Mouse (Mus musculus): ENCODE data around the gene AC124108.1.
A peak's percentile ranks its signal among the peaks of the same experiment; 100 is the strongest.
"Not testable (repeated sequence)": the region's sequence is repeated elsewhere in the genome, so short reads cannot be mapped to it uniquely, and the experiment has no call there.

Gene AC124108.1

GRCm38 (mm10) chr1:132191093-132191785, at the start of gene AC124108.1, which contains the start of gene Lemd1:
AC124108.1 (plus strand) TSS chr1:132191457.
Lemd1 (plus strand) TSS chr1:132191431.
- no peak for DNase-seq (ENCODE audit: low read depth, low spot score)

DNA sequence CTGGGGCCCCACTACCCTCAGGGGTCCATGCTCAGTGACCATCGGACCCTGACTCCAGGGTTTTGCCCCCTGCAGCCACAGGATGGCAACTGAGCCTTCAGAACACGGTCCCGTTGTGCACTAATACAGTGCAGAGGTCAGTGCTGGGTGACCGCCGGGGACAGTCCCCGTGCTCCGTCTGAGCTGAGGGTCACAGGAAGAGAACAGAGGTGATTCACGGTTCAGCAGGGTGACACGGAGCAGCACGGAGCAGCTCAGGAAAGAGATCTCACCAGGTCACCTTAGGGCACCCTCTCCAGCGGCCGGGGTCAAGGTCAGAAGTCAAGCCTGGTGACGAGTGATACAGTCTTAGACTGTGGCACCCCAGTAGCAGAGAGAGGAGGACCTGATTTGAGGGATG, 49.5 kb upstream of the AC124108.1 start:
- no peak for DNase-seq (ENCODE audit: low read depth, low spot score)

- no peak for DNase-seq (ENCODE audit: low read depth, low spot score)
Observed at GRCm38 (mm10) chr1:132143079-132143478, 48.2 kb upstream of the AC124108.1 start.

GRCm38 (mm10) chr1:132143730-132144129, 47.5 kb upstream of the AC124108.1 start:
- peak; percentile 67 for DNase-seq (ENCODE audit: low read depth, low spot score)

- peak; percentile 87 for DNase-seq (ENCODE audit: low read depth, low spot score)
Observed at GRCm38 (mm10) chr1:132144223-132144622, 47.0 kb upstream of the AC124108.1 start.

GRCm38 (mm10) chr1:132144837-132145236, 46.4 kb upstream of the AC124108.1 start:
- no peak for DNase-seq (ENCODE audit: low read depth, low spot score)

DNA sequence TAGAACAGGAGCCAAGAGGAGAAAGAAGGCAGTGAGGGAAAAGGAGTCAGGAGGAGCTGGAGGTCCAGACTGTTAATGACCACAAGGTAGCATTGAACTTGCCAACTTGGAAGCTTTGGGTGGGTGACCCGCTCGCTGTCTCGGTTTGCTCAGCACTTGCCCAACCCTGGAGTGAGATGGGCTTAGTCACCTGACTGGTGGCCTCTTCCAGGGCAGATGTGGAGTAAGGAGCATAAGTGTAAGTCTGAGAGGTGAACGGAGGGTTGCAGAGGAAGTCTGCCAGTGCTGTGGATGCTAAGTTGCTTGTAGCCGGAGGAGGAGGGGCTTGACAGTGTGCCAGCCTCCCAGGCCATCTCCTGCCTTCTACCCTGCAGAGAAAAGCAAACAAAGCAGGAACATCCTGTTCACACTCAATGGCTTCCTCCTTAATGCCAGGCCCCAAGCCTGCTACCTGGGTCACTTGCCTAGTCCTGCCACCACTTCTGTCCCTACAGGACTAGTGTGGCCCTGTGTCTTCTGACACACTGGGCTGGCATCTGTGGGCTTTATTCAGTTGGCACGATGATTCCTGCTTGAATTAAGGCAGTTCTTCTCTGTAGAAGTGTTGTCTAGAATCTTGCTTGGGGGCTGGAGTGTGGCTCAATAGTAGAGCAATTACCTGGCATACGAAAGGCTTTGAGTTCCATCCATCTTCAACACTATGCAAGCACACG, 45.1 kb upstream of the AC124108.1 start:
- no peak for DNase-seq (ENCODE audit: low read depth, low spot score)

DNA sequence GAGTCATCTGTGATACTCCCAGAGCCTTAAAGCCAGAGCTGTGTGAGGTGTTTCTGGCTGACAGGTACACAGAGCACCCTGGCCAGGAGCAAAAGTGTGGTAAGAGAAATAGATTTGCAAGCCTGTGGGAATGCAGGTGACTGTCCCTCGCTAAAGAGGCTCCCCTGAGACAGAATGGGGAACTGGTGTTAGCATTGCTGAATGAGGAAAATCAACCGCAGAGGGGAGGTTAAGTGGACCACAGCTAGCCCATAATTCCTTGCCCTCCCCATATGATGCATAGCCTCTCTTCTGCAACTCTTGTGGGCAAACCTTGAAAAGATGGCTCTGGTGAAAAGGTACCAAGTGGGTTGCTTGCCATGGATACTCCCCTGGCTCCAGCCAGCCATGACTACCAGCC, 41.8 kb upstream of the AC124108.1 start:
- no peak for DNase-seq (ENCODE audit: low read depth, low spot score)

- no peak for DNase-seq (ENCODE audit: low read depth, low spot score)
Observed at GRCm38 (mm10) chr1:132150171-132150570, 41.1 kb upstream of the AC124108.1 start.

DNA sequence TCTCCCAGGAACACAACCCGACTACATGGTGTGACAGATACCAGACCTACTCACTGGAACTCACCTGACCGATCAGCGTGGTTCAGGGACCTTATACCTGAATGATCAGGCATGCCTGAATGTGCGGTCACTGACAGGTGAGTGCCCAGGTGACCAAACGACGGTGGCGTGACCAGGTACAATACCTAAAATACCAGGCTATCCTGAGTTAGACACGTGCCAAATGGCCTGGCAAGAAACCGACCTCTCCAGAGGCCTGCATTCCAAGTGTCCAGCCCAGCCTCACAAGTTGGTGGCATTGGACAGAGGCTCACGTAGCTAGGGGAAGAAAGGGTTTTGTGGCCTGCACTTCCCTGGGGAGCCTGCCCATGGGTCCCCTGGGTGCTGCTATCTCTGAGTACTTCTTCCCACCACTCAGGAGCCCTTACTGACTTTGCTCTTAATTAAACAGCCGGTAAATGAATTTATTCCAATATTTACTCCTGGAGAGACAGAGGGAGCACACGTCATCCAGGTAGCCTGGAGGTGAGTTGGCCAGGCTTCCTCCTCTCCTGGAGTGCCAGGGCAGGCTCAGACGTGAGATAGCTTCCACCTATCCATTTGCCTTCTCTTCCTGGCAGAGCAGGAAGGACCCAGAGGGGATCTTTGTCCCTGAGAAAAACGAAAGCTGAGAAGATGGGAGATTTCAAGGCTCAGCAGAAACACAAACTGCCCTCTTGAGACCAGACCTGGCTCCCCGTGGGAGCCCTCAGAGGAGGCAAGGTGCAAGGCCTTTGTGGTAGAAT, 40.2 kb upstream of the AC124108.1 start:
- DNase-seq (ENCODE audit: low read depth, low spot score) = no peak

DNA sequence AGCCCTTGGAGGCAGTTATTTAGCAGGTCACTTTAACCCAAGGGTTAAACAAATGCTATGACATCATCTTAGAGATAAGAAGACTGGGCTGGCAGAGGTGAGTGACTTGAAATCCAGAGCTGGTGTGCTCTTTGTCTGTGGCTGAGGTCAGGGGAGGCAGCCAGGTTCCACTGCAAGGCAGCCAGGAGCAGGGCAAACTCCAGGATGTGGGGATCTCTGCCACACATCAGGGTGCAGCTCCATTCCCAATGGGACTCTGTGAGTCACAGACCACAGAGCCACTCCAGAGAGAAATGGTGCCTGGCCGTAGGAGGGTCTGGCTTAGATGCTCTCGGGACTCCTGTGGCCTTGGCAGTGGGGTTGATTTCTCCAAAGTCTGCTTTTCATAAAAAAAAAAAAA, 39.3 kb upstream of the AC124108.1 start:
- DNase-seq (ENCODE audit: low read depth, low spot score) = no peak

DNA sequence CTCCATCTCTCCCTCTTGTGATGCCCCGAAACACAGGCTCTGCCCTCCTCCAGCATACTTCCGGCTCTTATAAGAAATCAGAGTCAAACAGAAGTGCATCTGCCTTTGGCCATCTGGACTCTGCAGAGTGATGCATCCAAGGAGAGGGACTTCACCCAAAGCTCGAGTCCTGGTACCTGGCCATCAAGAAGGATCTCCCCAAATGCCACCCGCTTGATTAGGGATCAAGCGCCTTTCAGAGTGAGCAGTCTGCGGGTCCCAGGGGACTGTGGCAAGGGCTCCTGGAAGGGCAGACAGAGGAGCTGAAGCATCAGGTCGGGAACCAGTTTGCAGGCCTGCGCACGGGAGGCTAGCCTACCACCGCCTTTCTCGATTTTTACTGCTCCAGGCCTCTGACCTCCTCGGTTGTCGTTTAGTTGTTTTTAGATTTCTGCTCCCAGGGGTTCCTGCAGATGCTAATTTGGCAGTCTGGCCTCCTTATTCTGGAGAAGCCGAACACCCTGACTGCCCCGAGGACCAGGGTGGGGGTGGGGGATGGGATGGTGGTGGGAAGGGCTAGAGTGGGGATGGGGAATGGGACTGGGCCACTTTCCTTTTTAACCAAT, 38.1 kb upstream of the AC124108.1 start:
- DNase-seq (ENCODE audit: low read depth, low spot score) = no peak

DNA sequence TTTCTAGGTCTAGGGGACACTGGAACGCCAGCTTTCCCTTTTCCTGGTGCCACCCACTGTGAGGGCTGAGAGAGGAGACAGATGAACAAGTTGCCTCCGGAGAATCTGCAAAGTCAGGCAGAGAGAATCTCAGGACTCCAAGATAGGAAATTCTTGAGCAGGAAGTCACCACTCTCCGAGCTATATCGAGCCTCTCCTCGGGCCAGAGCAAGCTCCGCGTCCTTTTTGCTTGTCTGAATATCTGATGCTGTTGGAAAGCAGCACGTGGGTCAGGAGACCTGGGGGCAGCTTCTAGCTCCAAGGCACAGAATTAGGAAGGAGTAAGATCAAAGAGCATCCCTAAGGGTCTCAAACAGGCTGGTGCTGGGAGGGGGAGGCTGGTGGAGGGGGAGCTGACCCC, 37.6 kb upstream of the AC124108.1 start:
- no peak for DNase-seq (ENCODE audit: low read depth, low spot score)

DNA sequence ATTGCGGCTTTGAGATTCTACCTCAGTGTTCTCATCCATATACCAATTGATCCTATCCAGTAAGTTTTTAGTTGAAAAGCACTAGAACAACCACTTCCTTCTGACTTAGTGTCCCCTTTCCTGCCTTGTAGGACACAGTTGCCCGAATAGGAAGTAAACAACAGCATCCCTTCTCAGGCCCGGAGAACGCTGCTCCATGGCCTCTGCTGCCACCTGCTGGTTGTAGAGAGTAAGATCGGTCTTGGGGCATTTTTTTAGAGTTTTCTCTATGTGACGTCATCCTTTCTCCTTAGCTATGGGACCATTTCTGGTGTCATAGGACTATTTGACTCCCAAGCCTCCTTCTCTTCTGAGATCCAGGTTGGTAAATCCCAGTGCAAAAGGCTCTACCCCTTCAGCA, 35.5 kb upstream of the AC124108.1 start:
- DNase-seq (ENCODE audit: low read depth, low spot score) = no peak

DNA sequence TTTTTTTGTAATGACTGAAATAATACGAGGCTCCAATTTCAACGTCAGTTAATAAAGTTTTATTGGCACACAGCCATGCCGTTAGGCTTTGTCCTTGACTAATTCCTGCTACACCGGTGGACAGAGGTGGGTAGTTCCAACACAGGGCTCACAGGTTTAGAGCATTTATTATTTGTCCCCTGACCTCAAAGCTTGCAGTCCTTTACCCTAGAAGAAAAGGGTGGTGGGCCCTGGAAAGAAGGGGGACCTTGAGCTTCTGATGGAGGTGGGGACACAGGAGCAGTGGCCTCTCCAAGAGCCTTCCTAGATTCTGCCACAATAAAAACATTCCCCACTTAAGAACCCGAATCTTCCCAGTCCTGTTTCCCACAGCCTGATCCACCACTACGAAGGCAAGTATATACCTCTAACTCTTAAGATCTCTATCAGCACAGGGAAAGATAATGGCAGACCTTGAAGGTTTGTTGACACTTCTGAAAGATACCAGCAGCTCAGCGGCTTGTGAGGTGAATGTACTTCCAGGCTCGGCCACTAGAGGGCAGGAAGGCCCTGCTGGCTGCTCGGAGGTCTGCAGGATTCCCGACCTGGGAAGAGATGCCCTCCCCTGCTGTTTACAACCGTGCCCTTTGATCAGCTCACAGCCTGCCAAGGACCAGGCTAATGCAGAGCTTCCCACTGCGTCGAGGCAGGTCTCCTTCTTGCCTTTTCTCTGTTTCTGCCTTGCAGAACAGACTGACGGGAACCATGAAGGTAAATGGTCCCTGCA, 34.1 kb upstream of the AC124108.1 start:
- DNase-seq (ENCODE audit: low read depth, low spot score) = peak; percentile 50

DNA sequence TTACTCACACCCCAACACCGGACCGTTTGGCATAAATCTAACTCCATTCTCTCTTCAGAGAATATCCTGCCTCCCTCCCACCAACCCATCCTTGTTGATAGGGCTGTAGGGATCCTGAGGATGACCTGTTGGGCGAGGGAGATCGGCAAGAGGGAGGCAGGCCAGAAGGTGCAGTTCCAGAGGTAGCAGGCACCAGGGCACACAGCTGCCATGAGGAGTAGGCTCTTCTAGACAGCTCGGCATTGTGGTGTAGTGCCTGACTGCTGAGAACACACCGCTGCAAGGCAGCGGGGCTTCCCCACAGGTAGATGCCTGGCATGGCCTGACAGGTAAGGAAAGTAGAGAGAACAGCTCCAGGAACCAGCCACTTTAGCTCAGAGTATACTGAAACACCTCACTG, 33.4 kb upstream of the AC124108.1 start:
- DNase-seq (ENCODE audit: low read depth, low spot score) = no peak

GRCm38 (mm10) chr1:132158741-132159140, 32.5 kb upstream of the AC124108.1 start:
- no peak for DNase-seq (ENCODE audit: low read depth, low spot score)

- no peak for DNase-seq (ENCODE audit: low read depth, low spot score)
Observed at GRCm38 (mm10) chr1:132159681-132160080, 31.6 kb upstream of the AC124108.1 start.

DNA sequence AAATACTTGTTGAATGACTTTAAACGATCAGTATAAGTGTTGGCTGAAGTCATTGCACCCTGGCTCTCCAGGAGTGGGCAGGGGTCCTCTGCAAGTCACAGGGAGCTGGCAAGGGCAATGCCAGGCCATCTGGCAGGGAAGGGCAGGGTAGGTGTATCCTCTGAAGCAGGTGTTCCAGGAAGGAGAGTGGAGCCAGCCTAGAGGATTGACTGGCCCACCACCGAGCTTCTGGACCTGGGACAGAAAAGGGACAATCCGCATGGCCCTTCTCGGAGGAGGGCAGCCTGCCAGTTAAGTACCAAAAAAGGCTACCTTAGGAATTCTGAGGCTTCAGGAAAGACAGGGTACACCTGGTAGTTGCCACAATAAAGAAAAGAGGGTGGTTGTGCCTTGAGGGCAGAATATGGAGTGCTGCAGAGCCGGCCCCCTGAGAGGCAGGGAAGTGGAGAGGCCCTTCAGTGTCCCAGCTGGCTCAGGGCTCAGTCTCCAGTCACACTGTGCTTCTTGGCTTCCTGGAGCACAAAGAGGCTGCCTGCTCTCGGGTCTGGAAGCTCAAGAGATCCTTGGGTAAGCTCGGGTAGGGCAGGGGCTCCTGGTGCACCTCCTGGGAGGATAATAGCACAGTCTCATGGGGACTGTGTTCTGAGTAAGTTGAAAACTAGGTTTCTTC, 29.9 kb upstream of the AC124108.1 start:
- no peak for DNase-seq (ENCODE audit: low read depth, low spot score)

- DNase-seq (ENCODE audit: low read depth, low spot score) = not testable (repeated sequence)
Observed at GRCm38 (mm10) chr1:132162618-132163017, 28.6 kb upstream of the AC124108.1 start.

Measured in telencephalon, adult 2 months (tissue).